Mouse (Mus musculus) cerebellum, postnatal 10 days (tissue): ENCODE data around the gene Lasp1.

Source experiments
- DNase-seq, 2 experiments: peaks; one replicate each; pipeline ENCODE4 v3.0.0; 2021; ENCODE audit warnings: mixed read lengths in 2 of 2

Lasp1 gene

DNA sequence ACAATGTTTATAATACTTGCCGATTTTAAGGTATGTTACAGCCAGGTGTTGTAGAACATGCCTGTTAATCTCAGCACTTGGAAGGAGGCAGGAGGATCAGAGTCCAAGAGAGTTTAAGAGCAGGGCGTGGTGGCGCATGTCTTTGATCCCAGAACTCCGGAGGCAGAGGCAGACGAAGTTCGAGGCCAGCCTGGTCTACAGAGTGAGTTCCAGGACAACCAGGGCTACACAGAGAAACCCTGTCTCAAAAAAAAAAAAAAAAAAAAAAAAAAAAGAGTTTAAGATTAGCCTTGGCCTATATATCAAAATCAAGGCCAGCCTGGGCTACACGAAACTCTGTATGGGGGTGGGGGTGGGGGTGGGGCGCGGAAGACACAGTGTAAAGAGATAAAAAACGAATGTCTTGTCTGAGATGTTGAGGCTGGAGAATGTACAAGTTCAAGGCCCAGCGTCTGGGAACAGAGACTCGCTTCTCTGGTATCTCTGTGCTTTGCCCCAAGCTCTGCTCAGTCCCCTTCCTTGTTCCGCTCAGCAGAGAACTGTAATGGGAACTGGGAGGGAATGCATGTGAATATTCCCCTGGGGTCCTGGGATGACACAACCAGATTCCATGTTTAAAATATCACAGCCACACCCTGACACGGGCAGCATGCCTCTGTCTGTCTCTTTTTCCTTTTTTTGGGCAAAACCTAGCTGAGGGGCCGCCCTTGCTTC lies 1.3 kb upstream of the Lasp1 start:
- DNase-seq = no peak

DNA sequence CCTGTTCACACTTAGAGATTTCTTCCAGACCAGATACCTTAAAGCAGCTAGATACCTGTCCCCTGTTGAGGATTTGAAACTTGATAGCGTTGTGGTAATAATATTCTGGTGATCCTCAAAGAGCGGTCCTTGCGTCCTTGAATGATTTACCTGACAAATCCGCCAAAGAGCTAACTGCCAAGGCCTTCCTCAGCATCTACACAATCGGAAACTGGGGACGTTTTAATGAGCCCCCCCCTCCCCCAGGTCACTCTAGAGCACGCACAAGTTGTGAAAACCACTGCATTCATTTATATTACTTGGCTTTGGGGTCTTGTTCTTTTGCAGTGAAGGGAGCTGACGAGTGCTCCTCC lies 741 bp upstream of the Lasp1 start:
- no peak for DNase-seq

DNA sequence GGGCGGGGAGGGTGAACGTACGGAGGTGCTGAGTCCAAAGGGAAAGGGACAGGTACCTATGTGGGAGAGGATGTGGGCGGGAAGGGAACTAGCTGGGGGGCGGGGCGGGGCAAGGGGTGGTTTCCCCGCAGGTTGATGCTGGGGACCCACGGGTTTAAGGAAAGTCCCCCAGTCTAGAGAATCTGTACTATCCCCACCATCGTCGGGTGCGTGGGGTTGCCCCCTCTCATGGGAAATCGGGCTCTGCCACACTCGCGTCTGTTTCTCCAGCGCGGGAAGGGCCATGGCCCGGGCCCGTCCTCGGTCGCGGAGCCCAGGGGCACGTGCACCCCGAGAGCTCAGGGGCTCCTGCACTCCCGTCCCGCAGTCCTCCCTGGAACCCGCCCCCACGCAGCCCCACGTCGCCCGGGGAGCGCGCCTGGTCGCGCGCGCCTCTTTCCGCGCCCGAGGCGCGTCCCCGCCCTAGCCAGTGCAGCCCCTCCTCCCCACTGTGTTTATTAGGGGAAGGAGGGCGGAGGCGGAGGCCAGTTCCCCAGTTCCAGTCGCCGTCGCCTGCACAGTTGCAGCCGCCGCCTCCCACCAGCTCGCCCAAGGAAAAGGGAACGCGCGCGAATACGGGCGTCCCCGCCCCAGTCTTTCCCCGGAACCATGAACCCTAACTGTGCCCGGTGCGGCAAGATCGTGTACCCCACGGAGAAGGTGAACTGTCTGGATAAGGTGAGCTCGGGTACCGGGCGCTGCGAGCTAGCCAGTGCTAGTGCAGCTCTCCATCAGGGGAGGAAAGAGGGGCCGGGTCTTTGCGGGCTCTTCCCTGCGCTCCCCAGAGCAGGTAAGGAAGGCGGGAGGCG lies 570 bp downstream of the Lasp1 start:
- DNase-seq = peak; percentile 91 to 94

DNA sequence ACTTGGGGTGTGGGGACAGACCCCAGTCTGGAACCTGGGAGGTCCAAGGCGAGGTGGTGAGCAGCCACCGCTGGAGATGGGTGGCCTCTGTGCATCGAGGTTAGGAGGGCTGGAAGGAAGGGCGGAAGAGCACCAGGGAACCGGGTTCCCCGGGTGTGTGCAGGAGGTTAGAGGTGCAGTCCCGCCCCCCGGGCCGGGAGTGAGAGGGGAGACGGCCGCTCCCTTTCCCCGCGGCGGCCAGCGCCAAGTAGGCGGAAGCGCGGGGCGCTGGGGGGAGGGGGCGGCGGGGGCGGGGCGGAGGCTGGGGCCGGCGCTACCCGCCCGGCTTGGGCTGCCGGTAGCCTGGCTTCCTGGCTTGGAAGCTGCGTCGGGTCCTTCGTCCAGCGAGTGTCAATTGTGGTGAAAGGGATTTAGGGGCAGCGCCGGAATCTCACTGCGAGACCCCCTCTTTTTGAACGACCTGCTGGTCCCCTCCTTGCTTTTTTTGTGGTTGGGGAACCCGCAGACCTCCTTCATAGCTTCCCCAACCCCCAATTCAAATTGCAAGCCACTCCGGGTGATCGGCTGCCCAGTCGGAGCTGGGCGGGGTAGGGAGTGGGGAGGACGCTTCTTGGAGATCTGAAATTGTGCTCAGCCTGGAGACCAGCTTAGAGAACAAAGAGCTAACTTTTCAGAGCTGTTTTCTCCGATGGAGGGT lies 1.3 kb downstream of the Lasp1 start:
- peak; percentile 73 to 77 for DNase-seq

DNA sequence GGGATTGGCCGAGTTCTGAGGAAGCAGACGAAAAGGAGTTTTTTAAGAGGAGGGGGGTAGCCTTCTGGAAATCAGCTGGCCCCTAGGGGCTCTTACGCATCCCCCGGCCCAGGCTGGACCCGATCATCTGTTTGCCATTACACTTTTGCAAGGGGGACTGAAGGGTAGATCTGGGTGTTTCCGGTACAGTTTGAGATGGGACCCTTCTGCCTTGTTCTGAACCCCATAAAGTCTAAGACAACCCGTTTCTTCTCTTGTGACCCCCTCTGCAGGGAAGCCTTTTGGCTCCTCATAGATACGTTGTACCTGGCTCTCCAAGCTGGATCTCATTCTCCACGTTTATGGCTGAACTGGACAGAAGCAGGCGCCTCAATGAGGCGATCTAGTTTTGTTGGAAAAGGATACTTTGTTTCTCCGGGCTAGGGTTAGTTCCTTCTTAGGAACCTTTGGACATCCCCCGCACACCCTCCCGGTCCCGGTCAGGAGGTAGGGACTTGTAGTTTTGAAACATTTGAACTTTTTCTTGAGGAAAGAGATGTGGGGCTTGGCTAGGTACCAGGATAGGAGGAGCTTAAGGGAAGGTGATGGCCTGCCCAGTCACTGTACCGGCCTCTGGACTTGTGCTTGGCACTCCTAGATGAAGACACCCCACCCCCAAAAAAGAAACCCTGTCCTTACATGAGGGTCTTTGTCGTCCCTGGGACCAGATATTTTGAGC lies 2.0 kb downstream of the Lasp1 start:
- DNase-seq = peak; percentile 54 to 61

DNA sequence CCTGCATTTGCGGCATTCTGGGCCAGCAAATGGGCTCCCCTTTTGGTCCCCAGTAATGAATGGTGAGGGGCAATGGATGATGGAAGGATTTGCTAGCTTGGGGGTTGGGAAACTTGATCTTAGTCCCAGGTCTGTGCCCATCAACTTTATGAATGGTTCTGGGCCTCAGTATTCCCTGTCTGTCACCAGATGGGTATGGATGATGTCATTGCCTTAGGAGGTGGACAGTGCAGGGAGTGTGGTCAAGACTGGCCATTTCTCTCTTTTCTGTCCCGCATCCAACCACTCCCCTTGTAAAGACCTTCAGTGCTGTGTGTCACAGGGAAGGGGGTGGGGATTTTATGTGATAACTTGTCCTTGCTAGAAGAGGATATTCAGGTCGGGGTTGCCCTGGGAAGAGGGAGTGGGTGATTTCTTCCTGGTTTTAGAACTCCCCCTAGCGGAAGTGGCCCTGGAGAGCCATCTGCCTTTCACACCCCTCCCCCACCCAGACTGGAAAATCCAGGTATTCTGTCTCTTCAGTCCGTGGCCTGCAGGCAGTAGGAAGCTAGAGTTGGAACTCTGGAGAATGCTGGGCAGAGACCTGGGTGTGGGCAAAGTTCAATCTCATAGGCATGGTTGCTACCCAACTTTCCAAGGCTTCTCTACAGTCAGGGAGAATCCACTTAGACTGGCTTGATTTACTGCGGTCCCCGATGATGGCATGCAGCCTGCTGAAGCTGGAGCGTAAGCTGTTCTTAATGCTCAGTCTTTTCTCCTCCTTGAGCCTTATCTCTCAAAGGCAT lies 2.8 kb downstream of the Lasp1 start:
- DNase-seq = peak; percentile 80 to 90

DNA sequence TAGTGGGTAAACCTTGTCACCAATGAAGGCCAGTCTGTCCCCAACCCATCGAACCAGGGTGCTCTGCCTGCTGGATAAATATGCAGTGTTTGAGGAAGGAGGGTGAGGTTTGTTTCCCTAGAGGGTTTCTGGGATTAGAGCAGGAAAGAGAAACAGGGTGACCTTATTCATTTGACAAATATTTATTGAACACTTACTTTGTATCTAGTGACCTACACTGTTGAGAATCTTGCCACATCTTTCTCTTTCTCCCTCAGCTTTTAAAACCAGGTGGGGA lies 3.3 kb downstream of the Lasp1 start:
- no peak for DNase-seq

DNA sequence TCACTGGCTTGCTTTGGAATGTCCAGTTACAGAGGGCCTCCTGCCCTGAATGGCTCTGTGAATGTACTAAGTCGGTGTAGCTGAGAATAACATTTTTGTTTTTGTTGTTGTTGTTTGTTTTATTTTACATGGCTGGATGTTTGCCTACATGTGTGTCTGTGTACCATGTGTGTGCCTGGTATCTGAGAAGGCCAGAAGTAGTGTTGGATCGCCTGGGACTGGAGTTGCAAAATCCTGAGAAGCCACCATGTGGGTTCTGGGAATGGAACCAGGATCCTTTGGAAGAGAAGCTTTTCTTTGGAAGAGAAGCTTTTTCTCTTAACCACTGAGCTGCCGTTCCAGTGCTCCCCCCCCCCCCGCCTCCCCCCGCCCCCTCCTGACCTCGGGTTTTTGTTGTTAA lies 3.7 kb downstream of the Lasp1 start:
- DNase-seq = peak in 1 of 2 experiments; percentile 34

DNA sequence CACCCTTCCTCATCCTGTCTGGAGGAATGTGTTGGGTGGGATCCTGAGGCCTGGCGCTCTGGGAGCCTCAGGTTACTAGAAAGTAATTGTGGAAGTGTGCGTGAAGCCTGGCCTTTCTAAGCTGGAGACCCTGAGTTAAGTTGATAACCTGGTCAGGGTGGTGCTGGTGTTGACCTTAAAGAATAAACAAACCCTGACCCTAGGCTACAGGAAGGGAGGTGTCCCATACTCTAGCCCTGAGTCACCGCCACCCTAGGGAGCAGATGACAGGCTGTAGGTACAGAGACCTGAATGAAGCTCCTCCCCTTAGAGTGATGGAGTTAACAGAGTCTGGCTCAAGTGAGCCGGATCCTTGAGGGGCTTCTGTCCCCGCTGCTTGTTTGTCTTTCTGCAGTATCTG lies 5.0 kb downstream of the Lasp1 start:
- DNase-seq = no peak

DNA sequence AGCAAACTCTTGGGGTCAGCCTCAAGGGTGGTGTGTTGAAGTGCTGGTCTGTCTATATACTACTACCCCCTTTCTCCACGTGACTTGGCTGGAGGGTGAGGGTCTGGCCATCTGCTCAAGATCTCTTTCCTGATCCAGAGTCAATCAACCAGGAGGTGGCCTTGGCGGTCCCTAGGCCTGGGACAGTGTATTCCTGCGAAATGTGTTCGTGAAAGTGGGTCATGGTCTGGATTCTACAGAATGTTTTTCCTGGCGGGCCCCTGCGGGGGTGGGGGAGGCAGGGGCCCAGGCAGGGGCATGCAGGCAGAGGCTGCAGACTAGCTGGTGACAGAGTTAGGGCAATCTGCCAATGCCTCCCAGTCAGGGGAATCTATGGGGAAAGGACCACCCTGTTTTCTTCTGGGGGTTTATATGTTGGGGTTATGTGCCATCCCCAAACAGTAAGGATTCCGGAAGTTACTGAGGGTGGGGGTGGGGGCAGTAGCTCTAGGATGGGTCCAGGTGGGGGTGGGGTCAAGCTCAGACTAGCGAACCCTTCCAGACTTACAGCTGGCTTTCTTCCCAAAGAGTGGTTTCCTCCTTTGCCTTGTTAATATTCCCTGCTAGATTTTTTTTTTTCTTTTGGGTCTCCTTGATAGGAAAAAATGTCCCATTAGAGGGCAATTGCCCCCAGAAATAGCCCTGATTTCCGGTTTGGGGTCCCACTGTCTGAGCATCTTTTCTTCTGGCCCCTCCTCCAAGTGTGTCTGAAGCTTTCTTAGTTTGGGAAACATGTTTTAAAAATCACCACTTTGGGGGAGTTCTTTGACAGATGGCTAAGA lies 6.3 kb downstream of the Lasp1 start:
- peak; percentile 83 to 89 for DNase-seq

DNA sequence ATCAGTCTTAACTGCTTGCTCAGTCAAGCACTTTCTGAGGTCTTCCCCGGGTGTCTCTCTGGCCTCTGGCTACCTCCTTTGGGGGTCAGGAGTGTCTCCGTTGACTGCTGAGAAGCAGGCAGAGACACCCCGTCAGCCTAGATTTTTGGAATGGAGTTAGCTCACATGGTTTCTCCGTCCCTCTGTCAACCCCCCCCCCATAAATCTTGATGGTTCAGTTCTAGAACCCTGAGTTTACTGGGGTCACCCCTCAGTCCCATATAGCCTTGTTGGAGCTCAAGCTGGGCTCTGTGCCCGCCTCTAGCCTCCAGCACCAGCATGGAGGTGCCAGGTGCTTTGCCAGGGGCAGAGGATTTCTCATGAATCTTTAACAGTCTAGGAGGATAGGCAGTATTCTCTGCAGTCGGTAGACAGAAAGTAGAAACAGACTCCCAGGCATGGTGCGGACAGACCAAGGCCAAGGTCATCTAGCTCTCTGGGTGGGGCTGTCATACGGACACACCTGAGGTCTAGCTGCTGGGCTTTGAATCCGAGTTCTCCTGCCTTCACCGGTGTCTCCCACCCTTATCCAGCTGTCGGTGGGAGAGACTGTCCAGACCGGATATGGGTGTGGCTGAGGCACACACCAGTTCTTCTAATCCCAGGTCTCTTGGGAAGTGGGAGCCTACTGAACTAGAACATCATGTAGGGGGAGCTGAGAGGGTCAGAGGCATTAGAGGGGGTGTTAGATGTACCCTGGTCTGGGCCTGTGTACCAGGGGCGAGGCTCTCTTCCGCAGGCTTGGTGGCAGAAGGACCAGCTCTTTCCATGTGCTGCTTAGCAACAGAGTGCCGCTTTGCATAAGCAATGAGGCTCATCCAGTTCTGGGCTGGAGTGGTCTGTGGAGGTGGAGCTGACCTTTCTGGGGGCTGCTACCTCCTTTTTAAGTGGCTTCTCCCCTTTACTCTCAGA lies 7.1 kb downstream of the Lasp1 start:
- DNase-seq = peak; percentile 63 to 65

DNA sequence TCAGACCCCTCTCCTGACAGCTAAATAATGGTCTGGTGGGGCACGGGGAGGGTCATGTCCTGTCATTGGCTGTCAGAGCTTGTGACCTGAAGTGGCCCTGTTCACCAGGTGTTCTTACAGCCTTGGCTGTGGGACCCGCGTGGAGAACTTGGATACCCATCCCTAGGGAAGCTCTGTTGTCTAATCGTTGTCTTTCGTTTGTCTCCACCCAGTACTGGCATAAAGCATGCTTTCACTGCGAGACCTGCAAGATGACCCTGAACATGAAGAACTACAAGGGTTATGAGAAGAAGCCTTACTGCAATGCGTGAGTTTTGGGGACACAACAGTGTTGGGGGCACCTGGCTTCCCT lies 7.8 kb downstream of the Lasp1 start:
- DNase-seq = no peak

DNA sequence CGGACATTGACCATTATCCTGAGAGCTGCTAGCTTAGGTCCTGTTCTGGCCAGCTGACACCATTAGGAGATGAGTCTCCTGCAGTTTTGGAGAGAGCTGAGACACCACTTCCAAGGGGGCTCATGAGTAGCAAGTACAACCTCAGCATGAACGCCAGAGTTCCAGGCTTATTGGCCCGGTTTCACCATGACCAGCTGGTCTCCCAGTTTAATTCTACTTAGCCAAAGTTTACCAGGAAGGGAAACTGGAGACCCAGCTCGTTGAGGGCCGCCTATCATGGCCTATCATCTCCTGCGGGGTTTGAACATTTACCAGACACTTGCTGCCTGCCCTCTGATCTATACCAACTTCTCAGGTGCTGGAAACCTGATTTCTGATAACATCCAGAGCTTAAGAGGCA lies 8.8 kb downstream of the Lasp1 start:
- DNase-seq = peak; percentile 70 to 77

DNA sequence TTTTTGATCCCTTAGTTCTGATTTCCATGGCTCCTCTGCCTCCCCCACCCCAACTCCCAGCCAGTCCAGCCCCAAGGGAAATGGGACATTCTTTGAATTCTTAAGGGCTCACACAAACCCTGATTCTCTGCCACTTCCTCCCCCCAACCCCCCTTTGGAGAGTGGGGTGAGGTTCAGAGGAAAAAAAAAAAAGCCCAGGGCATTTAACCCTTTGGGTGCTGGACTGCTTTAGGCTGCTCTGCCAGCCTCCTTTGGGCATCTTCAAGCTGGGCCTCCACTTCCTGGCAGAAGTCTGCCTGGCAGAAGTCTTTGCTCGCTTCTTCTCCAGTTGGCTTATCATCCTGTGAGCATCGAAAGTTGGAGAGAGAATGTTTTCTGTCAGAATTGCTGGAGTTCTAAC lies 9.3 kb downstream of the Lasp1 start:
- DNase-seq = peak; percentile 59 to 63

DNA sequence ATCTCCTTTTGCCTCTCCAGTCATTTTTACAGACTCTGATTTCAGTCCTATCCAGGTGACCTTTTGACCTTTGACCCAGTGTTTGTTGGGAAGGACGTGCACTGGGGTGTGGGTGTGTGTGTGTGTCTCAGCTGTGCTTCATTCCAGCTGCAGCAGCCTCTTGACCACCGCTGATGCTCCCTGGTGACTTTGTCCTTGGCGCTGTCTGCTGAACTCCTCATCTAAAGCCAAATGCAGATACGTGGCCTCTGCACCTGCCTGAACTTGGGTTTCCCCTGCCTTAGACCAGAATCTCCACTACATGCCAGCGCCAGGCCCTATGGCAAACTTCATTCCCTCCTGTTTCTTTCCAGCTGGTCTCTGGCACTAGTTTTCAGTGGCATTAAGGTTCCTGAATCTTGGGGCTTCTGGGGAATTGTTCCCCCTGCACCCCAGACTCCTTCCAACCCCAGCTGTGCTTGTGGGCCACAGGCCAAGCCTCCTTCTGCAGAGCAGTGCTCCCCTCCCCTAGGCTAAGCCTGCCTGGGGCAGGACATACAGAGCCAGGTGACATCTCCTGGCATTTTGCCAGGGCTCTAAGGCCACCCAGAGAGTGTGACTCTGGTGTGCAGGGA lies 9.9 kb downstream of the Lasp1 start:
- DNase-seq = peak; percentile 79 to 85

DNA sequence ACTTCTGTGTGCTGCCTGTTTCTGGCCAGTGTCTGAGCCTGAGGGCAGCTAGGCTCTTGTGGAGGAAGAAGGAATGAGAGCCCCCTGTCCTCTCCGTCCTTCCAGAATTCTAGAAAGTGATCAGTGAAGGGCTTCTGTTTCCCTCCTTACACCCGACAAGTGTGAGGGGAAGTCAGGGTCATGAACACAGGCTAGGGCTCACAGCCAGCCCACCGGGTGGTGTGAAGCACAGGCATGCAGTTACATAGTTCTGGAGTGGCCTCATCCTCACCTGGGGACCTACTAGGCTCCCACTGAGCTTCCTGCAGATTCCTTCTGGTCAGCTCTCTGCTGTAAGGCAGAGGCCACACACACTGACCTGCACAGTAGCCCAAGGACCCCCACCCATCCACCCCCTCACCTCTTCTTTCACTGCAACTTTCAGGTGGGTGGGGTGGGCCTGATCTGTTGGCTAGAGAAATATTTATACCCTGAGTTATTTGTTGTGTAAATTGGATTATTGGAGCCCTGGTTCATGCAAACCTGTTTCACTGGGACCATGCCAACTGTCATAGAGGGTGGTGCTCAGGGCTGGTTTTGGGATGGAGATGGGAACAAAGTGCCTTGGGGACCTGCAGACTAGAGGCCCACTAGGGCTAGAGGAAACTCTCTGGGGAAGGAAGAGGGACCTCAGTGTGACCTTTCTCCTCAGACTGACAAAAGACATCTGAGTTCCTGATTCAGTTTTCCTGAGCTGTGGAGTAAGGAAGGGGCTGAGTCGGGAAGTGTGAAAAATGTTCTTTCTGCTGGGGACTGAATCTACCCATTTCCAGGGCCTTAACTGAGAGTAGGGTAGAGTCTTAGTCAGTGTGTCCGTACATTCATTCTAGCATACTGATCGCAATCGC lies 10.7 kb downstream of the Lasp1 start:
- DNase-seq = peak; percentile 42 to 45

DNA sequence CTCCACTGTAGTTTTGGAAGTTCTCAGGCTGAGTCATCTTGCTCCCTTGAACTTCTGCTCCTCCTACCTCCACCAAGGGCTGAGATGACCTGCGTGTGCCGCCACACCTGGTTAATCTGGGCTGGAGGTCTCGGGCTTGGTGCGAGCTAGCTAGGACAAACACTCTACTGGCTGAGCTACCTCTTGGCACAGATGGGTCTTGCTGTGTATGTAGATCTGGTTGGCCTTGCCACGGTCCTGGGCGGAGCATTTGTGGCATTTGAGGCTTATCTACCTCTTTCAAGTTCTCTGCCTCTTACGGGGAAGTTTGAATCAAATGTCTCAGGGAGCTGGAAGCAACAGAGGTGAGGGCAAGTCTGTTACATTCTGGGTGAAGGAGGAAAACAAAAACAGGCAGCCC lies 11.6 kb downstream of the Lasp1 start:
- peak; percentile 51 to 52 for DNase-seq

DNA sequence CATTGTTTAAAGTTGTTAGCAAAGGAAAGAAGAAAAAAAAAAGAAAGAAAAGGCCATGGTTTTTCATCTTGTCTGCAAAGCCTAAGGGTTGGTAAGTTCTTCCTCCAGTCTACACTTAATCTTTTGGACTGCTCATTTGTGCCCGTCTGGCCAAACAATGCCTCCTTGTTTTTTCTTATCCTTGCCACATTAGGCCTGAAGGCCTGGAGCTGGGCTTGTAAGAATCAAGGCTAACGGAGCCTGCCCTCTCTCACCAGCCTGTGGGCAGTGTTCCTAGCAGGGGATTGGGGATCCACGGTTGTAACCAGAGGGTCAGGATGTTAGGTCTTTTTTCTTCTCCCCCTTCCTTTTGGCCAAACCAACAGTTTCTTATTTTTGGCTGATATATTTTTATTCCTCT lies 12.2 kb downstream of the Lasp1 start:
- peak in 1 of 2 experiments; percentile 24 for DNase-seq
